Mouse (Mus musculus): ENCODE measurements at regions not wholly inside any gene's neighbourhood (a gene's known extent, or its start where the extent isn't known, plus 50 kb on each side); places are given as distances from the start of the nearest gene placed in this dataset.

- DNase-seq = no peak
Observed at GRCm38 (mm10) chr6:50972268-50972667, 318.0 kb upstream of the Npvf start.

GRCm38 (mm10) chr6:50973231-50973654 is 319.0 kb upstream of the Npvf start:
- peak in 1 of 2 experiments; percentile 59 for DNase-seq

- no peak for DNase-seq
Observed at GRCm38 (mm10) chr6:50973815-50974214, 319.6 kb upstream of the Npvf start.

DNA sequence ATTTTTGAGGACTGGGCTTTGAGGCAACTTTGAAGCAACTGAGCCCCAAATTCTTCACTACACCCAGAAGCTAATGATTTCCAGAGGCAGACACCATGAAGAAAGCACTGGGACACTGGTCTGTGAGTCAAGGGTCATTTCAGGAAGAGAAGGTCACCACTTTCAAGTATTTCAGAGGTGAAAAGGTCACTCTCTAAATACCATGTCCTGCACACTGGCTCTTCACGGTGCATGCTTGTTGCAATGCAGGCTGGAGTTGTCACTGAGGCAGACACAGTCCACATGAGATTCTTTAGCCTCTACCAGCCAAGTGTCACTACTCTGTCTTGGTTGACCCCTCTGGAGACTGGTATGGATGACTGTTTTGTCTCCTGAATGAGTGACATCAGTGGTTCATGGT is 320.7 kb upstream of the Npvf start:
- DNase-seq = no peak

GRCm38 (mm10) chr6:50976973-50977372 is 322.7 kb upstream of the Npvf start:
- peak; percentile 49 to 59 for DNase-seq

DNA sequence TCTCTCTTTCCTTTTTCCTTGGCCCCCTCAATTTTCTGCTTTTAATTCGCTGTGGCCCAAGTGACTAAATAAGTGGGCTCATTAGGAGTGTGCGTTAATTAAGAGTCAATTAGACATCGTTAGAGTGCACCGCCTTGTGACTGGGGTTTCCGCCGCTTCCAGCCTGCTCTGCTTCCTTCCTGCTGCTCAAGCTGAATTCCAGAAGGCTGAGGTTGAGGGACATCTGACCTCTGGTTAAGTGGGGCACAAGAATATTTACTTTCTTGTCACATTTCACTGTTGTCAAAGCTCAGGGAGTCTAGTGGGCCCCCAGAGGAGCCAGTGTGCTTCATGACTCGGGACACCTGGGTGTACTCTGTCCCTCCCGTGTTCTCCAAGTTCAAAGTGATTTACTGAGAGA is 323.1 kb upstream of the Npvf start:
- DNase-seq = peak; percentile 55 to 73

DNA sequence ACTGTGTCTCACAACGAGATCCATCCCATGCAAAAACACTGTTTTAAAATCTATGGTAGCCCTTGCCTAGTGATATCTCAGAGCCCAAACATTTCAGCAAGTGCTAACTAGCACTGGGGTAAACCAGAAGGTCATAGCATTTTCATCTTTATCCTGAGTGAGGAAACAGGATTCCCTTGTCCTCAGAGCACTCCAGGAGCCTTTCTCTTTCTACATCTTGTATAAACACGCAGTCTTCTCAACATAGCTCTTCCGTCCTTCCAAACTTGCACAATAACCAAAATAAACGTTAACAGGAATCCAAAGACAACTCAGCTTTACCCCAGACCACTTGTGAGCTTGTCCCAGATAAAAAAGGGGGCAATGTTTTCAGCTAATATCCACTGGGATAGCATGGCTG is 323.8 kb upstream of the Npvf start:
- DNase-seq = no peak

GRCm38 (mm10) chr6:50978571-50978970 is 324.3 kb upstream of the Npvf start:
- peak in 1 of 2 experiments; percentile 54 for DNase-seq

DNA sequence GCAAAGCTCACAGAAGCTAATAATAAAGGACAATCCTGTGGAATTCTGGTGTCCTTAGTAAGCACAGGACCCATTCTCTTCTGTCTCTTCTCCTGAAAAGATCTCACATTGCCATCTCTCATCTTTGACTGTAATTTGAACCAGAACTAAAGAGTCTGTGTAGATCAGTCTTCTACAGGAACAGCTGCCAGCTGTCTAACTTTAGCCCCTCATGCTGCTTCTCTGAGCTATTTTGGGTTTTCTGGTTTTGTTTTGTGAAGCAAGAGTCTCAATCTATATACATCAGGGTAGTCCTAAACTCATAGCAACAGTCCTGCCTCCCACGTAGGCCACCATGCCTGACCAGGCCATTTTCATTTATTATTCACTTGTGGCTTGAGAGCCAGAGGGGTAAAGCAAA is 325.5 kb upstream of the Npvf start:
- DNase-seq = no peak

DNA sequence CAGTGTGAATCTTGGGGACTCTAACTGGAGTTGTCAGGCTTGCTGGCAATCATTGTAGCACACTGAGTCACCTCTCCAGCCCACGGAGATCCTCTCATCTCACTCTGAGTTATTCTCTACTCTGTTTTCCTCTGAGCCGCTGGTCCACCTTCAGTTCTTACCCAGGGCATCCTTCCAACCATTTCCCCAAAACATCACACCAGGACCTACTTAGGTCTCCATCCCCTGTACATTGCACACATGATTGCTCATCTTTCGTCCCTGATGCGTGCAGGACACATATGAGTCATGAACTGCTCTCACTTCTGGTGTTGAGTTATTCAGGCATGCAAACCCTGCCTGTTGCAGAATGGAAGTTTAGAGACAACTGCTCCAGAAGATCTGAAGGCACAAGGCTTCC is 326.1 kb upstream of the Npvf start:
- no peak for DNase-seq

DNA sequence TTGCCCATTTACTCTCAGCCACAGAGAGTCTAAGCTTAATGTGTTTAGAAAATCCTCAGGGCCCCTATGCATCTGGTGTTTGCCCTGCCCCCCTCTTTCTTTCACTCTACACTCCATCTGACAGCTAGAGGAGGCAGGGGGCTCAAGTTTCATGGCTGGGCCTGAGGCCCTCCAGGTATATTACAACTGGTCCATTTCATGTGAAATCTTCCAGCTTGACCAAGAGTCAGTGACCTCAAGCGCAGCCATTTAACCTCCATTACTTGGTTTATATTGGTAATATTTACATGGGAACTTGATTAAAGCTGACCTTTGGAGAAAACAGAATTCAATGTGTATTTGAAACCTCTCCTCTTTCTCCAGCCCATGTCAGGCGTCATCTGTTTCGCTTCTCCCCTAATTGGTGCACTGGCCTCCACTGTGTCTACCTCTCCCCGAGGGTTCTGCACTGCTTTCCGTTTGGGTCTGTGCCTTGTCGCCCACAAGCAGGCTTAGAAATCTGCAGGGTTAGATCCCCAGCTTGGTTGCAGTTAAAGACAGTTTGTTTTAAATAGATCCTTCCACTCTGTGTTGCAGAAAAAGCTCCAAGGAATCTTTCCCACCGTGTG is 327.6 kb upstream of the Npvf start:
- peak in 1 of 2 experiments; percentile 49 for DNase-seq

DNA sequence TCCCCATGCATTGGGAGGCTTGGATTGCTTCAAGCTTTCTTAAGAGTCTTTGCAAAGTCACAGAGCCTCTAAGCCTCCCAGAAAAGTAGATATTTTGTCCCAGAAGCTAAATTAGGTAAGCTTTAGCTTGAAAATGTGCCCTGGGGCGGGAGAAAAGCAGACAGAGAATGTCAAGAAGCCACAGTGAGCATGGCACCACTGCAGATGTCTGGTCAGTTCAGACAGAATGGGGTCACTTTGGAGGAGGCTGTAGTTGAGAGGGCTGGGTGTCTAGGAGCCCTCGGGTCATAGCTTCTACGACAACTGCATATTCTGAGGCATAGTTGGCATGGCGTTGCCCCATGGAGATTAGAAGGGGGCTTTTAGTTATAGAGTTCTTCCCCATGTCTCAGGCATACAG is 328.6 kb upstream of the Npvf start:
- DNase-seq = no peak

DNA sequence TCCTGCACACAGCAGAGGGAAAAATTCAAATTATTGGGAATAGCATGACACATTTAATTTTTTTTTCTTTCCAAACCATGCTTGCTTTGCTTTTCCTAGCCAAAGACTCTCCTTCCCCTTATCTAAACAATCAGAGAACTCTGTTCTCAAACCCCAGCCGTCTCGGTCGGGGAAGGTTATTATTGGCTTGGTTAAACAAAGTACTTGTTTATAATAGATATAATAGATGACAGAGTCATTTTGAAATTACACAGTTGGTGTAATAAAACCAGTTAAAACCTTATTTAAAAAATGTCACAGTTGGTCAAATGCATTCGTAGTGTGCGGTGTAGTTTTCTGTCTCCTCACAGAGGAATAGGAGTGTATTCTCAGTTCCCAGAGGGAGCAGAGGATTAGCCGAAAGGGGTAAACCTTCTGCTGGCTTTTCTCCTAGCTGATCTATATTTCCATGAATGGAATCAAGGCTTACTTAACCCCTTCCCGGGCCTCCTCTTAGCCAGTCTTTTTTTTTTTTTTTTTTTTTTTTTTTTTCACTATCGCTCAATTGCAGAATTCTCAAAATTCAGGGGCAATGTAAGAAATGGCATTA is 329.4 kb upstream of the Npvf start:
- no peak for DNase-seq

GRCm38 (mm10) chr6:50984157-50984905 is 330.1 kb upstream of the Npvf start:
- DNase-seq = no peak

- no peak for DNase-seq
Observed at GRCm38 (mm10) chr6:50986270-50986924, 332.2 kb upstream of the Npvf start.

- DNase-seq = no peak
Observed at GRCm38 (mm10) chr6:50988561-50988960, 334.3 kb upstream of the Npvf start.

DNA sequence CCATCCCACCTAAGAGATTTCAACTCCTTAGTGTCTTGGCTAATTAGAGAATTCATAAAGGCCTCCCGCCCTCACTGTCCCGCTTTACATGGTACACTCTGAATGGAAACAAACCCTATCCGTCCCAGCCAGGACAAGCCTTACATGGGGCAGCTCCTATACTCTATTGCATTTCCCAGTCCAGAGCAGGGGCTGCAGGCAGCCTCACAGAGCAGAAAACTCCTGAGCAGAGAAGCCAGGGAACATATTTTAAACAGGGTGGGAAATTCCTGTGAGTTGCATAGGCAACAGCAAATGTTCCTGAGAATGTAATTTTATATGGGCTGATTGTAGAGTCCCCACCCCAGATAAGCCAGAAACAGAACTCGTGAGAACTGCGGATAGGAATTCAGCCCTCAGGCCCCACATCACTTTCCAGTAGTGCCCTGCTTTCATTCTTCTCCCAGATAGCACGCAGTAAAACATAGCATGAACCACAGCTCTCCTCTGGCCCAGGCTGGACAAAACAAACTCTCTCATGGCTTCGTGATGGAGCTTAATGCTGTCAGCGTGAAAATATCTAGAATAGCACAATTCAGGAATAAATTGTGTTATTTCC is 337.4 kb upstream of the Npvf start:
- no peak for DNase-seq

GRCm38 (mm10) chr6:50993952-50994351 is 339.7 kb upstream of the Npvf start:
- peak in 1 of 2 experiments; percentile 2 for DNase-seq

DNA sequence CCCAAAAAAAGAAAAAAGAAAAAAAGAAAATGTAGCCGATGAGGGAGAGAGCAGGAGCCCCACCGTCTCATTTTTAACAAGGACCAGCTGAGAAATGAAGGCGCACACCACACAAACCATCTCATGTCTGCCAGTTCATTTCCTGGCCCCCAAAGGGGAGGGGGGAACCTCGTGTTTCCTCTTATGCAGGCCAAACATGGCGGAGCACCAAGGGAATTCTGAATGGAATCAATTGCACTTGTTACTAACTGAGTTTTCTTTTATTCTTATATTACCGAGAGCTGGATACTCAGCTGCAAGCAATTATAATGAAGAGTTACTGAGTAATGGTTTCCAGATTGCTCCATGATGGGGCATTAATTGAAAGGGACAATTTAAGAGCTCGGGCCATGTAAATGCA is 348.5 kb upstream of the Npvf start:
- no peak for DNase-seq

DNA sequence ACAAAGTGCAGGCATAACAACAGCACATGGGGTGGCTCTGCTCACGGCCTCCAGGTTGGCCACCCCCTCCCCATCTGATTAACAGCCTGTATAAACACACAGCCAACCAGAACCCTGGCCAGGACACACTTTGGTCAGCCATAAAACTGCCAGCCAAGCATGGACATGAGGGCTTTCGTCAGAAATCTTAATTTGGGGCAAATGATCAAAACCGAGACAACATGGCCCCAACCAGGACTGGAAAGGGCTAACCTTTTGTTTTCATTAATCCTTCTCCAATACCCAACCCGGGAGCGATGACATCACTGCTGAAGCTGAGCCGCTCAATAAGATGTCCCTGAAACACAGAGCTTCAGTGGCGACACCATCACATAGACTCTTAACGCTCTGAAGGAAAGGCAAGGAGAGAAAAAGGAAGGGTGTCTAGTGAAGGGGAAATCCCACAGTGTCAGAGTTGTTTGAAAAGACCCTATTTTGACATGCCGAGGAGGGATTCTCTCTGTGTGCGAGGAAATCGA is 351.9 kb upstream of the Npvf start:
- DNase-seq = peak; percentile 42 to 56

DNA sequence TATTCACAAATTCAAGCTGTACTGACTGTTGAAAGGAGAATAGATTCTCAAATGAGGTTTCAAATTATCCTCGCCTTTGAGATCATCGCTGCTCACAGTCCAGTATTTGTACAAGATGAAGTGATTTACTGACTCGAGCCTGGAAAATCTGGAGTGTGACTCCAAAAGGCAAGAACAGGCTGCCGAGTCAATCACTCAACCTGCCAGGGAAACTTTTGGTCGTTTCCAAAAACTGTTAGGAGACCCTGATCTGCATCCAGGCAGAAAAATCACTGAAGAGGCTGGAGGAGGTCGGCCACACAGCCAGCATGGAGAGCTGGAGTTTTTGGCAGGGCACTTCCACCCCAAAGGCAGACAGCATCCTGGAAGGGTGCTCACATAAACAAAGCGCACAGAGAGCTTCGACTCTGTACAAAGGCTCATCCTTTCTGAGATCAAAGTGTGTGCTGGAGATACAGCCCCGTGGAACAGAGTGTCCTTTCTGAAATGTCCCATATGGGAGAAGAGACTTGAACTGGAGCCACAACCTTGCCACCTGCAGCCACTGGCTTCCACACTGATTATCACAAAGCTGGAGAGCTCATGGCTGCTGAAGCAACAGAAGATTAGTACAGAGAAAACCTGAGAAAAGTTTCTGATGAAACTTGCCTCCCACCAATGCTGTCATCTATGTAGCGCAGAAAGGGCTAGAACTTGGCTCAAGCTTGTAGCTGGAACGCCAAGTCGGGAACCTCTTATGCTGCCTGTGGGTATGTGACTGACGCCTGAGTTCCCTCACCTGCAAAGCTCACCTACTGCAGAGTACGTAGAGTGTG is 355.5 kb upstream of the Npvf start:
- DNase-seq = peak in 1 of 2 experiments; percentile 24

DNA sequence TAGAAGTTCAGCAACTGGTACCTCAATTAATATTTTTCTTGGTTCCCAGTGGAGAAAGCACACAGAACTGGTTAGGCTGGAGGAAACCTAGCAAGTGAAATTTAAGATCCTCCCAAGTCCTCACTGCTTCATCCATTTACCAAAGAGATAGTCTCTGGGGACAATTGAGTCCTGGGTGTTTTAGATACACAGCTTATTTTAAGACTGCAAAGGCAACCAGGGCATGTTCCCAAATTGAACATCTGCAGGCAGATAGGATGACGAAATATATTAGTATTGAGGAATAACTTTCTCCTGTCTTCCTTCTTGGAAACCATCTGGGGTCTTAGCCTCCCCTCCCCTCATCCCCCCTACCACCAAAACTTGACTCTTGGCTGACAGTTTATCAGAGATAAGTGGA is 356.3 kb upstream of the Npvf start:
- DNase-seq = no peak

Data from kidney, postnatal 4 days (tissue).